Mouse (Mus musculus) midbrain, embryonic 12.5 days (tissue): Measurements from ENCODE around the gene Ube2o. TPM values are rescaled to one million over a fixed set of nuclear protein-coding genes. Genes with fewer than 3 reads are reported as not detected.
"Not testable (repeated sequence)": the region's sequence is repeated elsewhere in the genome, so short reads cannot be mapped to it uniquely, and the experiment has no call there.

ENCODE experiments used
- ATAC-seq: fragments of 200-750 bp; cut with Nextera tagmentation; 2 replicates; pipeline ENCODE4 v1.8.0; 2017; ENCODE audit warnings: low read depth, moderate TSS enrichment, moderate library complexity; ENCODE audit not compliant: low FRiP score
- H3K27ac ChIP-seq: fragments of 300-500 bp; sonication (generic); replicated peaks from 2 replicates; pipeline ENCODE4 v1.5.1; 2016; ENCODE audit warnings: mild to moderate bottlenecking
- H3K27me3 ChIP-seq: fragments of 300-500 bp; sonication (generic); 2 replicates; pipeline ENCODE4 v1.6.1; 2016; ENCODE audit warnings: mild to moderate bottlenecking
- H3K36me3 ChIP-seq: fragments of 300-500 bp; sonication (generic); 2 replicates; pipeline ENCODE4 v1.6.1; 2016
- H3K4me1 ChIP-seq: fragments of 300-500 bp; sonication (generic); 2 replicates; pipeline ENCODE4 v1.6.1; 2016
- H3K4me2 ChIP-seq: fragments of 300-500 bp; sonication (generic); replicated peaks from 2 replicates; pipeline ENCODE4 v1.6.1; 2016; ENCODE audit warnings: mild to moderate bottlenecking, moderate library complexity
- H3K4me3 ChIP-seq: fragments of 300-500 bp; sonication (generic); 2 replicates; pipeline ENCODE4 v1.5.1; 2016; ENCODE audit warnings: mild to moderate bottlenecking
- H3K9ac ChIP-seq: fragments of 300-500 bp; sonication (generic); replicated peaks from 2 replicates; pipeline ENCODE4 v1.6.1; 2016; ENCODE audit warnings: mild to moderate bottlenecking, moderate library complexity
- H3K9me3 ChIP-seq: fragments of 300-500 bp; sonication (generic); 2 replicates; pipeline ENCODE4 v1.6.1; 2016; ENCODE audit warnings: mild to moderate bottlenecking
- WGBS: fragments of 180-500 bp; shearing (Covaris S2); methylation state at CpG from one replicate; pipeline ENCODE4 v1.1.7; 2016; 5-methylcytosine and 5-hydroxymethylcytosine counted together
- polyA plus RNA-seq: library from polyadenylated mRNA; unstranded; fragments of >200 nt; fragmentation: Nextera tagmentation; extraction: Ambion mirVana; gene quantifications from 2 replicates; pipeline ENCODE4 v1.2.1, GENCODE M21; 2016

Gene Ube2o
- polyA plus RNA-seq, 1 experiment from 2014 or later, result 19.0 TPM

DNA sequence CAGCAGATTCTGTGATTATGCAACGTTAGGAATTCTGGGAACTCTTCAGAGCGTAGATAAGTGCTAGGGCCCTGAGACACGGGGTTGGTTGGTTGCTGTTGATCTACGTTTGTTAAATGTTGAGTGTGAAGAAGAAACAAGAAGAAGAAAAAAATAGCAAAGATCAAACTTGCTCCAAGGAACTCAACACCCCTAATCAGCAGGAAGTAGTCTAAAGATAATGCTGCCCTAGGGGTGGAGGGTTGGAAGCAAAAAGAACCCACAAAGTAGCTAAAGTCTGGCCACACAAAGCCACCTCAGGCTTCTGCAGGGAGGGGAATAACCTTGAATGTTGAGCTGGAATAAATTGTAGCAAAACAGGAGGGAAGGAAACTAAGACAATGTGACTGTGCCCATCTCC is 83.9 kb downstream of the Ube2o start:
- H3K27me3 ChIP-seq, result no peaks in the 10 kb centered on the region; the same call in 1 of the 2 replicates
- H3K27ac ChIP-seq, result no peak overlapping the region
- 0 out of 2 replicates have a peak, but pooled peaks cover 4% of the 10 kb centered on the region for H3K9me3 ChIP-seq
- no peak overlapping the region for H3K4me3 ChIP-seq
- H3K9ac ChIP-seq, result no peak overlapping the region
- no peaks in the 10 kb centered on the region for H3K36me3 ChIP-seq
- no peak for ATAC-seq
- 0 out of 2 replicates have a peak, but pooled peaks cover 7% of the 10 kb centered on the region for H3K4me1 ChIP-seq
- H3K4me2 ChIP-seq, result no peak overlapping the region
- 91% methylated on average over 4 of the region's 4 CpGs for WGBS

DNA sequence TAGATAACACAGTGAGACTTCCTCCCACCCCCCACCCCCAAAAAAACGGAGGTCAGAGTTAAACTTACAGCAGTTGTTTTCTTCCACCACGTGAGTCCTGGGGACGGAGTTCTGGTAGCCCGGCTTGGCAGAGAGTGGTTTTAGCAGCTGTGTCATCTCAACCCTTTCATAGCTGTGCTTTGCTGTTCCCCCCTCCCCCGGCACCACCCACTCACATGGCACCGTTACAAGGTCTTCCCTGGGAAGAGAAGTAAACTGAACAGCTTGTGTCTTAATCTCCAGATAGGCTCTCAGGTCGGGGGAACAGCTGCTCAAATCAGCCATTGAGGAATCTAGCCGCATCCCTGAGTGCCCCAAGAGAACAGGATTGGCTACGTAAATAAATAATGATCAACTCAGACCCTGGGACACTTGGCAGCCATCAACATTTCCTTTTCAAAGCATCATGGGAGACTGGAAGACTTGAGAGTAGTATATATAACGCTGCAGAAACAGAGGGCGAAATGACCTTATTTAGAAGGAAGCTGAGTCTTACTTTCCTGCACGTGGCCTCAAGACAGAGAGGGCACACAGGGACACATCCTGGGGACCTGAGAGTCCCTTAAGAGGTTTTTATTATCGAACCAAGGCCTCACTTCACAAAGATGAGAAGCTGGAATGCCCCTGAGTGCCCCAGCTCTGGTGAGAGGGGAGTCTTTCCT is 86.6 kb downstream of the Ube2o start:
- no peaks in the 10 kb centered on the region; the same call in 1 of the 2 replicates for H3K27me3 ChIP-seq
- ATAC-seq, result no peak
- no peak overlapping the region for H3K9ac ChIP-seq
- H3K4me3 ChIP-seq, result no peak overlapping the region
- no peaks in the 10 kb centered on the region for H3K36me3 ChIP-seq
- 58% methylated on average over 13 of the region's 13 CpGs for WGBS
- H3K4me2 ChIP-seq, result no peak overlapping the region
- H3K9me3 ChIP-seq, result 0 out of 2 replicates have a peak, but pooled peaks cover 4% of the 10 kb centered on the region
- H3K4me1 ChIP-seq, result peaks cover 6% of the 10 kb centered on the region; the same call in 1 of the 2 replicates
- peak overlapping the region; percentile 54; the same call in 1 of the 2 replicates for H3K27ac ChIP-seq

DNA sequence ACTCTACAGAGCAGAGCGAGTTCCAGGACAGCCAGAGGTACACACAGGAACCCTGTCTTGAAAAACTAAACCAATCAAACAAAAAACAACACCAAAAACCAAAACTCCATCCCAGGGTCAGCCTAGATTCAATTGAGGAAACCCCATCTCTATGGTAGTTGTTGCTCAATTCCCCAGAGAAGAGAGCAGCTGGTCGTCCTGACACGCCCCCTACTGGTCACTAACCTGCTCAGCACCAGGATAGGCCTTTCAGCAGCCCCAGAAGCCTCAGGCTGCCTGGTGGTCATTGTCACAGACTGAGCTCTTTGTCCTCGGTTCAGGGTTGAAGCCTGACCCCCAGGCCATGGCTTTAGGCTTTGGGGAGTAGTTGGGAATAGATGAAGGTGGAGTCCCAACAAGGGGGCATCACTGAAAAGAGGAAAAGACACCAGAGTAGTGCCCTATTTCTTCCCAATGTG is 87.4 kb downstream of the Ube2o start, which contains the start of gene Prpsap1:
Gene Prpsap1, minus strand, starts transcription at position 408 of the 458 bp plus-strand sequence.
- Histone ChIP-seq H3K4me3 (no peak within 1 kb of the TSS), H3K9me3 (0 out of 2 replicates have a peak, but pooled peaks cover 4% of the 10 kb centered on the region), H3K4me2 (no peak within 1 kb of the TSS), H3K9ac (no peak within 1 kb of the TSS), H3K4me1 (peaks cover 11% of the 10 kb centered on the region), H3K27me3 (no peaks in the 10 kb centered on the region; the same call in 1 of the 2 replicates), H3K36me3 (no peaks in the 10 kb centered on the region), H3K27ac (peak within 1 kb of the TSS; percentile 54; the same call in 1 of the 2 replicates)
- 20% methylated on average over 4 of the region's 4 CpGs for WGBS
- ATAC-seq, result no peak

DNA sequence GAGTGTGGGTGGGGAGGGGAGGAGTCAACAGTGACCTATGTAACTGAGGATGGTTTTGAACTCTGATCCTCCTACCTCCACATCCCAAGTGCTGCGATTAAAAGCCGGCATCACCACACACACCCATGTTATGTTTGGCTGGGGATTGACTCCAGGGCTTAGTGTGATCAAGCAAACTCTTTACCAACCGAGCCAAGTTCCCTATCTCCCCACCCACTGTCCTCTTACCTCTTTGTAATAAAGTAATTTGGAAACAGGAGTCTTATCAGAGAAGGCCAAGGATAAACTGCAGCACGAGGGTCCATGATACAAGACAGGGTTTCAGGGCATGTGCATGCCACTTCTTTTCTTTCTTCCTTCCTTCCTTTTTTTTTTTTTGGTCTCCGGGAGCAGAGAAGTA is 88.1 kb downstream of the Ube2o start:
- 88% methylated on average over 5 of the region's 5 CpGs for WGBS
- Histone ChIP-seq H3K36me3 (0 out of 2 replicates have a peak, but pooled peaks cover 2% of the 10 kb centered on the region), H3K27me3 (no peaks in the 10 kb centered on the region; the same call in 1 of the 2 replicates), H3K27ac (no peak overlapping the region), H3K4me1 (peaks cover 11% of the 10 kb centered on the region), H3K4me3 (no peak overlapping the region), H3K4me2 (no peak overlapping the region), H3K9ac (no peak overlapping the region), H3K9me3 (0 out of 2 replicates have a peak, but pooled peaks cover 1% of the 10 kb centered on the region)
- ATAC-seq, result no peak

DNA sequence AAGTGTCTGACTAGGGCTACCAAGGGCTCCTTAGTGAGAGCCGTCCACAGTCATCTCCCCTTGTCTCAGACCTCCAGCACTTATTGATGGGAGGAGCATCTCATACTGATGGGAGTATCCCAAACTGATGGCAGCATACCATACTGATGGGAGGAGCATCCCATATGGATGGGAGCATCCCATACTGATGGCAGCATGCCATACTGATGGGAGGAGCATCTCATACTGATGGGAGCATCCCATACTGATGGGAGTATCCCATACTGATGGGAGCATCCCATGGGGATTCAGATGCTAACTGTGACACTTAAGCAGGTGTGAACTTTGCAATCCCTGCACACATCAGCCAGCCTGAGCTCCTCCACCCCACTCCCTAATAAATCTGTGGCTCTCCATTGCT is 88.7 kb downstream of the Ube2o start:
- not testable (repeated sequence) for H3K9ac ChIP-seq, ATAC-seq, H3K4me3 ChIP-seq, H3K36me3 ChIP-seq, H3K9me3 ChIP-seq, H3K4me2 ChIP-seq, H3K27ac ChIP-seq, H3K27me3 ChIP-seq
- peaks cover 11% of the 10 kb centered on the region for H3K4me1 ChIP-seq
- 94% methylated on average over 1 of the region's 1 CpGs for WGBS

DNA sequence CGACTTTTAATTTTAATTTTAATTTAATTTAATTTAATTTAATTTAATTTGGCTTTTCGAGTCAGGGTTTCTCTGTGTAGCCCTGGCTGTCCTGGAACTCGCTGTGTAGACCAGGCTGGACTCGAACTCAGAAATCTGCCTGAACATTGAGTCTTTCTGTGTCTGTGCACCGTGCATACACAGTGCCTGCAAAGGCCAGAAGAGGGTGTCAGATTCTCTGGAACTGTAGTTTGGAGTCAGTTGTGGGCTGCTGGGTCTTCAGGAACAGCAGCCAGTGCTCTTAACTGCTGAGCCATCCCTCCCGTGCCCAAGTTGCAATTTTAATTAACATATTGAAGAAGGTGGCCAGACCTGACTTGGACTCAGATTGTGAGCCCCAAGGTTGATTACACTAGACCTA is 89.9 kb downstream of the Ube2o start:
- Histone ChIP-seq H3K4me3 (no peak overlapping the region), H3K4me1 (peaks cover 11% of the 10 kb centered on the region), H3K27ac (no peak overlapping the region), H3K9me3 (no peaks in the 10 kb centered on the region), H3K27me3 (no peaks in the 10 kb centered on the region; the same call in 1 of the 2 replicates), H3K36me3 (peaks cover 20% of the 10 kb centered on the region), H3K9ac (no peak overlapping the region), H3K4me2 (peak overlapping the region; percentile 75)
- ATAC-seq, result no peak
- 71% methylated on average over 6 of the region's 6 CpGs for WGBS

DNA sequence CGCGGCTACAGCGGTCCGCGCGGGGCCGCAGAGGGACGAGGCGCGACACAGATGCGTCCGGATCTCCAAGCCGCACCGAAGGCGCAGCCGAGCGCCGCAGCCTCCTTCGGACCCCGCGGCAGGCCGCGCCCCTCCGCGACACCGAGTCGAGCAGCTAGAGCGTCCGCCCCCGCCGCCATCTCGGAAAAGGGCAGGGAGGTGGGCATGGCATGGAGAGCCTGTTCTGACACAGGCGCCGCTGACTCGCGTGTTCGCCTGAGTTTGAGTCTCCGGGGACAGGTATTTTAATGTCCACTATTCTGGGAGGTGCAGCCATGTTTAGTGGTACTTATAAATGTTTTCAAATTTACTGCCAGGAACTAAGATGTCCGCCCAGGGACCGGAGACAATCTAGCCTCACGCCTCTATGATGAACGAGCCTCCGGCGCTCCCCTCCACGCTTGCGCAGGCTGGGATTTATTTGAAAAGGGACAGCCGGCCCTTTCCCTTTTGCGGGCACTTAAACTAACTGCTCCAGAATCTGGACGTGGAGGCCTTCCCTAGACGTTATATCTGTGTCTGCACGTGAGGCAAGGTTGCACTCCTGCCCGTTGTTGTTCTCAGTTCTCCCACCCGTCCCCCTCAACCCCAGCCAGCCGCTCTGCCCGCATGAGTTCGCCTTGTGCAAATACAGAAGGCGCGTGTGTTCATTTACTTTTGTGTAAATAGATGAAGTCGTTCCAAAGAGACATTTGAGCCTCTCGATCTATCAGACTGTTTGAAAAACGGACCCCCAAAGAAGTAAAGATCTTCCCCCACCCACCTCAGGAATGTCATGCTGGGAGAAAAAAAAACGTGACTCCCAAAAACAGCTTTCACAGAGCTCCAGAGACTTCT is 90.8 kb downstream of the Ube2o start:
- Histone ChIP-seq H3K27ac (peak overlapping the region; percentile 96), H3K4me1 (peaks cover 11% of the 10 kb centered on the region), H3K9ac (peak overlapping the region; percentile 97), H3K4me3 (peak overlapping the region; percentile 98), H3K9me3 (no peaks in the 10 kb centered on the region), H3K4me2 (peak overlapping the region; percentile 75), H3K27me3 (no peaks in the 10 kb centered on the region; the same call in 1 of the 2 replicates), H3K36me3 (peaks cover 29% of the 10 kb centered on the region)
- ATAC-seq, result peak; percentile 90
- WGBS, result under 1% methylated on average over 60 of the region's 62 CpGs

DNA sequence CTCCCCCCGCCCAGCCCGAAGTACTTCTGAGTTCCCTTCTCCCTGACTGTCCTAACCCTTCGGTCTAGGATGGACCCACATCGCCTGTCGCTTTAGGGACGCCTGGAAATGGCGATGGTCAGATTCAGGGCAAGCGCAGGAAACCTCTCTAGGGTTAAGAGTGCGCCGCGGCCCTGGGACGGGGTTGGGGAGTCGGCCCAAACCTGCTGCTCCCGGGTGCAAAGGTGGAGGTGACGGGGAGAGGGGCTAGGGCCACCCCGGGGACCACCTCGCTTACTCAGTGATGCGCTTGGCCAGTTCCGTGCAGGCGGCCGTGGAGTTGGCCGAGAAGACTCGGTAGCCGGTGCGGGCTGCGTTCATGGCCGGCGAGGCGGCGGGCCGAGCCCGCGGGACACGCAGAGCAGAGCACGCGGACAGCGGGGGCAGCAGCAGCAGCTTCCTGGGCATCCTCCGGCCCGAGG is 91.4 kb downstream of the Ube2o start:
- WGBS, result under 1% methylated on average over 39 of the region's 39 CpGs
- ATAC-seq, result peak; percentile 64

DNA sequence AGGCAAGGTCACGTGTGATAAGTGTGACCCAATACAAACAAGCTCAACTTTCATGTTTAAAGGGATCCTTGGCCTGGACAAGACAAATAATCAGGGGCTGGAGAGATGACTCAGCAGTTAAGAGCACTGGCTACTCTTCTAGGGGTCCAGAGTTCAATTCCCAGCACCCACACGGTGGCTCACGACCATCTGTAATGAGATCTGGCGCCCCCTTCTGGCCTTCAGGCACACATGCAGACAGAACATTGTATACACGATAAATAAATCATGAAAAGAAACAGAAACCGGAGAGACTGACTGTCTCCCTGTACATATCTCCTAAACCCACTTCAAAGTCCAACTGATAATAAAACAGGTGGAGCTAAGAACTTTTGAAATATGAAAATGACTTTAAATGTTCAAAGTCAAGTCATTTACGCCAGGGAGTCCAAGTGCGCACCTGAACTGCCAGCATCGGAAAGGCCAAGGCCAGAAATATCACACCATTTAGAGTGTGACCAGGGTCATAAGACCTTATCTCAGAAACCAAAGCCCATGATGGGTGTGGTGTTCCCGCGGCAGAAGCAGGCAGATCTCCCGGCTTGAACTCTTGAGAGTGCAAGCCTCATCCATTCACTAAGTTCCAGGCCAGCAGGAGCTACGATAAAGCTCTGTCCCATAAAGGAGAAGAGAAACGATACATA is 92.4 kb downstream of the Ube2o start:
- H3K27ac ChIP-seq, result no peak overlapping the region
- no peak for ATAC-seq
- H3K4me2 ChIP-seq, result peak overlapping the region; percentile 75
- peak overlapping the region; percentile 98 for H3K4me3 ChIP-seq
- H3K9ac ChIP-seq, result peak overlapping the region; percentile 97
- WGBS, result 76% methylated on average over 14 of the region's 14 CpGs
- H3K36me3 ChIP-seq, result peaks cover 45% of the 10 kb centered on the region
- H3K9me3 ChIP-seq, result no peaks in the 10 kb centered on the region
- H3K27me3 ChIP-seq, result no peaks in the 10 kb centered on the region; the same call in 1 of the 2 replicates
- peaks cover 9% of the 10 kb centered on the region for H3K4me1 ChIP-seq

More for the DNA sequence above, 91.4 kb downstream of the Ube2o start:
- peaks cover 9% of the 10 kb centered on the region for H3K4me1 ChIP-seq
- peak overlapping the region; percentile 96 for H3K27ac ChIP-seq
- no peaks in the 10 kb centered on the region for H3K9me3 ChIP-seq
- H3K36me3 ChIP-seq, result peaks cover 35% of the 10 kb centered on the region
- H3K27me3 ChIP-seq, result no peaks in the 10 kb centered on the region; the same call in 1 of the 2 replicates
- H3K4me3 ChIP-seq, result peak overlapping the region; percentile 98
- peak overlapping the region; percentile 97 for H3K9ac ChIP-seq
- peak overlapping the region; percentile 75 for H3K4me2 ChIP-seq

DNA sequence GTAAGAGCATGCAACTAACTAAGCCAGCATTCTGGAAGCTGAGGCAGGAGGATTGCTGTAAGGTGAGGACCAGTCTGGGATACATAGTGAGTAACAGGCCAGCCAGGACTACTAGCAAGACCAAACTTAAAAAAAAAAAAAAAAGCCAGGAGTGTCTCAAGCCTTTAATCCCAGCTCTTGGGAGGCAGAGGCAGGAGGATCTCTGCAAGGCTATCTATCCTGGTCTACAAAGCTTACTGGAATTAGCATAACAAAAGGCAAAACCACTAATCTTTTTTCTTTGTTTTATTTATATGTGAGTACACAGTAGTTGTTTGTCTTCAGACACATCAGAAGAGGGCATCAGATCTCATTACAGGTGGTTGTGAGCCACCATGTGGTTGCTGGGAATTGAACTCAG is 93.0 kb downstream of the Ube2o start:
- Histone ChIP-seq H3K4me1 (peaks cover 9% of the 10 kb centered on the region), H3K4me2 (no peak overlapping the region), H3K9me3 (no peaks in the 10 kb centered on the region), H3K4me3 (no peak overlapping the region), H3K36me3 (peaks cover 51% of the 10 kb centered on the region), H3K27me3 (no peaks in the 10 kb centered on the region; the same call in 1 of the 2 replicates), H3K27ac (no peak overlapping the region), H3K9ac (no peak overlapping the region)
- no peak for ATAC-seq
